Mouse (Mus musculus): Measurements from ENCODE around the gene Rhobtb1. TPM values are rescaled to one million over a fixed set of nuclear protein-coding genes. Genes with fewer than 3 reads are reported as not detected.

The Rhobtb1 gene
- total RNA-seq, 2 experiments from 2014 or later: 113 to 183 TPM

DNA sequence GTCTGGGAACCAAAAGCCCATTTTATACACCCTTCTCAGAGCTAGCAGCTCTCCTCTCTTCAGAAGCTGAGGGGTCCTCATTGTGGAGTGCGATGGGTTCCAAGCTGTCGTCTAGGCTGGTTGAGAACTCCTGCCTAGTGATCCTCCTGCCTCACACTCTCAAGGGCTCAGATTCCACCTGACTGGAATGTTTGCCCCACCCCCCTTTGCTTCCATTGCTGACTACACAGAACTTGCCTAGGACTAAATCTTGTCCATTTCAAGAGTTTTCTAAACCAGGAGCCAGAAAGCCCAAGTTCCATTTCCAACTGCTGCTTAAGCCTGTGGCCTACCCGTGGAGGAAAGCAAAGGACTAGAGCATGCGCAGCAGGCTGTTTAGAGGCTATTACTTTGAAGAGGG, 184.4 kb downstream of the Rhobtb1 start:
- DNase-seq (ENCODE audit: low spot score): no peak
- intact Hi-C loops (cut with DNase I): no loop called here

DNA sequence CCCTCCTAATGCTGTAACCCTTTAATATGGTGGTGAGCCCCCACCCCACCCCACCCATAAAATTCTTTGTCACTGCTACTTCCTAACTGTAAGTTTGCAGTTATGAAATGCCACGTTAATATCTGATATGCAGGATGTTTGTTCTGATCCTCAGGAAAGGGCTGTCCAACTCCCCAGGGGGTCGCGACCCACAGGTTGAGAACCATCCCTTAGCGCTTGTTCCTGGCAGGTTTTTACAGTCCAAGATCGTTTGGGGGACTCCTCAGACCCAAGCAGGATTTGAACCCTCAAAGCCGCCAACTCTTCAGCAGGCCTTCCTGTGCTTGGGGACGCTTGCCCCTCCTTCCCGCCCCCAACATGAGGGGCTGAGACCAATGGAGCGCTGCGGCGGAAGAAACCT, 185.0 kb downstream of the Rhobtb1 start:
- no peak for DNase-seq (ENCODE audit: low spot score)
- intact Hi-C loops (cut with DNase I): no loop called here

DNA sequence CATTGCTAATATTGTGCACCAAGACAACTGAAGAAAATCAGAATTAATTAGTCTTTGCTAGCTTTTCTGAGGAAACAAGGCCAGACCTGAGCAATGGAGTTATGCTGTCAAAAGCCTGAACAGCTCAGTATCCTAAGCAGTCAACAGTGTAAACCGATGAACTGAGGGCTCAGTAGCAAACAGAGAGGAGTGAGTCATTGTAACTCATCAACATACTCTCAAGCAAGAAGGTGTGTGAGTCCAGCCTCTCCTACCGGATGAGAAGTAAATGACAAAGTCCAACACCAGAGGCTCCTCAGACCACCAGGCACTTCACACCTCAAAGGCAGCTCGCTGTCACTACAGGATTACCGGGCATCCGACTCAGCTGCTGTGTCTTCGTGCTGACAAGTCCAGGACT, 188.8 kb downstream of the Rhobtb1 start:
- intact Hi-C loops (cut with DNase I): no loop called here
- DNase-seq (ENCODE audit: low spot score): no peak

Other genes starting within 250 kb of the Rhobtb1 start
- gene A930033H14Rik, start 61.7 kb downstream of the Rhobtb1 start, total RNA-seq (2021): 1 to 10 TPM in 1 of 2 experiments, under 1 TPM in 1; 0.92 to 1.8 TPM
- gene Cdk1, start 201.5 kb downstream of the Rhobtb1 start, total RNA-seq (2021): 1 to 10 TPM; 2.2 to 2.8 TPM
- 10 to 100 TPM; 77.8 to 89.0 TPM for gene Ank3, start 247.3 kb downstream of the Rhobtb1 start, total RNA-seq (2021)

Data from heart, postnatal 25 days (tissue).